Mouse (Mus musculus) neural tube, embryonic 11.5 days (tissue): ENCODE measurements around the gene Zfp217. TPM values are rescaled to one million over a fixed set of nuclear protein-coding genes. Genes with fewer than 3 reads are reported as not detected.
A peak's percentile ranks its signal among the peaks of the same experiment; 100 is the strongest.

Experiments used
- ATAC-seq: fragments of 200-750 bp; cut with Nextera tagmentation; 2 replicates; pipeline ENCODE4 v1.8.0; 2017; ENCODE audit warnings: moderate number of reproducible peaks, mild to moderate bottlenecking, moderate TSS enrichment, moderate library complexity; ENCODE audit not compliant: insufficient read depth, low FRiP score, low TSS enrichment
- DNase-seq: peaks from one replicate; pipeline ENCODE4 v3.0.0-alpha.2; 2015; ENCODE audit warnings: low spot score
- H3K27ac ChIP-seq: fragments of 300-500 bp; sonication (generic); 2 replicates; pipeline ENCODE4 v1.5.1; 2014; ENCODE audit warnings: low read depth, mild to moderate bottlenecking, low read length
- H3K27me3 ChIP-seq: fragments of 300-500 bp; sonication (generic); 2 replicates; pipeline ENCODE4 v1.6.1; 2014; ENCODE audit warnings: mild to moderate bottlenecking, low read length, mixed read lengths; ENCODE audit not compliant: control insufficient read depth, insufficient read depth
- H3K36me3 ChIP-seq: fragments of 300-500 bp; sonication (generic); 2 replicates; pipeline ENCODE4 v1.6.1; 2014; ENCODE audit warnings: mild to moderate bottlenecking, low read length, moderate library complexity, mixed read lengths; ENCODE audit not compliant: control insufficient read depth, insufficient read depth
- H3K4me1 ChIP-seq: fragments of 300-500 bp; sonication (generic); 2 replicates; pipeline ENCODE4 v1.6.1; 2014; ENCODE audit warnings: low read length, mixed read lengths; ENCODE audit not compliant: control insufficient read depth, insufficient read depth
- H3K4me2 ChIP-seq: fragments of 300-500 bp; sonication (generic); 2 replicates; pipeline ENCODE4 v1.6.1; 2014; ENCODE audit warnings: low read depth, mild to moderate bottlenecking, moderate library complexity
- H3K4me3 ChIP-seq: fragments of 300-500 bp; sonication (generic); 2 replicates; pipeline ENCODE4 v1.5.1; 2014; ENCODE audit warnings: low read depth, low read length
- H3K9ac ChIP-seq: fragments of 300-500 bp; sonication (generic); 2 replicates; pipeline ENCODE4 v1.6.1; 2014; ENCODE audit warnings: mild to moderate bottlenecking, low read length
- H3K9me3 ChIP-seq: fragments of 300-500 bp; sonication (generic); 2 replicates; pipeline ENCODE4 v1.6.1; 2016; ENCODE audit warnings: low read length; ENCODE audit not compliant: control insufficient read depth
- WGBS: fragments of 180-500 bp; shearing (Covaris S2); extraction: QIAGEN DNeasy Blood & Tissue Kit; methylation state at CpG from one replicate; pipeline ENCODE4 v1.1.7; 2014; 5-methylcytosine and 5-hydroxymethylcytosine counted together
- polyA plus RNA-seq: library from polyadenylated mRNA; unstranded; fragments of >200 nt; fragmentation: Nextera tagmentation; extraction: Ambion mirVana; gene quantifications from 2 replicates; pipeline ENCODE4 v1.2.1, GENCODE M21; 2014

Gene Zfp217
- polyA plus RNA-seq, 1 experiment from 2014 or later, result 3.5 TPM

GRCm38 (mm10) chr2:170076941-170077490 is 70.9 kb downstream of the Zfp217 start:
- Histone ChIP-seq H3K9ac (no peak overlapping the region), H3K36me3 (no peaks in the 10 kb centered on the region), H3K9me3 (no peaks in the 10 kb centered on the region), H3K4me2 (no peak overlapping the region), H3K27ac (no peak overlapping the region), H3K27me3 (no peaks in the 10 kb centered on the region), H3K4me1 (peaks cover 3% of the 10 kb centered on the region; the same call in 1 of the 2 replicates), H3K4me3 (no peak overlapping the region)
- ATAC-seq, result no peak
- WGBS, result 70% methylated on average over 6 of the region's 6 CpGs
- DNase-seq, result no peak

GRCm38 (mm10) chr2:170070641-170071241 is 77.2 kb downstream of the Zfp217 start:
- ATAC-seq (no peak), DNase-seq (peak; percentile 57)
- Histone ChIP-seq H3K4me3 (no peak overlapping the region), H3K36me3 (no peaks in the 10 kb centered on the region), H3K9me3 (0 out of 2 replicates have a peak, but pooled peaks cover 5% of the 10 kb centered on the region), H3K9ac (no peak overlapping the region; the same call in 1 of the 2 replicates), H3K4me2 (peak overlapping the region; percentile 22), H3K4me1 (peaks cover 5% of the 10 kb centered on the region; the same call in 1 of the 2 replicates), H3K27ac (no peak overlapping the region), H3K27me3 (no peaks in the 10 kb centered on the region)
- 24% methylated on average over 15 of the region's 15 CpGs for WGBS

- Histone ChIP-seq H3K9me3 (0 out of 2 replicates have a peak, but pooled peaks cover 5% of the 10 kb centered on the region), H3K36me3 (no peaks in the 10 kb centered on the region), H3K4me1 (peaks cover 5% of the 10 kb centered on the region; the same call in 1 of the 2 replicates), H3K27me3 (no peaks in the 10 kb centered on the region), H3K27ac (no peak overlapping the region), H3K4me2 (no peak overlapping the region), H3K4me3 (no peak overlapping the region), H3K9ac (no peak overlapping the region)
- 77% methylated on average over 5 of the region's 5 CpGs for WGBS
- ATAC-seq (no peak), DNase-seq (no peak)
Observed at GRCm38 (mm10) chr2:170069976-170070375, 77.9 kb downstream of the Zfp217 start.

GRCm38 (mm10) chr2:170062378-170062777 is 85.5 kb downstream of the Zfp217 start:
- 0 out of 2 replicates have a peak, but pooled peaks cover 2% of the 10 kb centered on the region for H3K9me3 ChIP-seq
- no peaks in the 10 kb centered on the region for H3K27me3 ChIP-seq
- DNase-seq (no peak), ATAC-seq (no peak)
- no peak overlapping the region for H3K4me2 ChIP-seq
- H3K36me3 ChIP-seq, result no peaks in the 10 kb centered on the region
- no peak overlapping the region for H3K27ac ChIP-seq
- H3K4me3 ChIP-seq, result no peak overlapping the region
- 87% methylated on average over 3 of the region's 3 CpGs for WGBS
- H3K4me1 ChIP-seq, result no peaks in the 10 kb centered on the region
- H3K9ac ChIP-seq, result no peak overlapping the region

- no peak overlapping the region for H3K4me3 ChIP-seq
- no peak overlapping the region for H3K9ac ChIP-seq
- H3K27ac ChIP-seq, result no peak overlapping the region
- ATAC-seq, result no peak
- no peaks in the 10 kb centered on the region for H3K9me3 ChIP-seq
- WGBS, result 62% methylated on average over 4 of the region's 4 CpGs
- H3K4me2 ChIP-seq, result no peak overlapping the region
- H3K36me3 ChIP-seq, result no peaks in the 10 kb centered on the region
- DNase-seq, result peak; percentile 48
- no peaks in the 10 kb centered on the region for H3K4me1 ChIP-seq
- no peaks in the 10 kb centered on the region for H3K27me3 ChIP-seq
Observed at GRCm38 (mm10) chr2:170060066-170060465, 87.8 kb downstream of the Zfp217 start.

- Histone ChIP-seq H3K4me2 (no peak overlapping the region), H3K9me3 (no peaks in the 10 kb centered on the region), H3K4me1 (no peaks in the 10 kb centered on the region), H3K9ac (no peak overlapping the region), H3K27me3 (no peaks in the 10 kb centered on the region), H3K27ac (no peak overlapping the region), H3K4me3 (no peak overlapping the region), H3K36me3 (no peaks in the 10 kb centered on the region)
- WGBS, result 81% methylated on average over 14 of the region's 14 CpGs
- DNase-seq (no peak), ATAC-seq (no peak)
Observed at GRCm38 (mm10) chr2:170058774-170059173, 89.1 kb downstream of the Zfp217 start.
